Mouse (Mus musculus) spleen, adult 18-20 months (tissue): ENCODE measurements around the gene Ripor3.

Experiments used
- DNase-seq, 2 experiments: peaks; one replicate each; pipeline ENCODE4 v3.0.0; 2022; ENCODE audit warnings: mixed read lengths in 2 of 2

Gene Ripor3

GRCm38 (mm10) chr2:168026467-168026866 is 16.0 kb upstream of the Ripor3 start:
- DNase-seq = no peak

GRCm38 (mm10) chr2:168025882-168026281 is 15.5 kb upstream of the Ripor3 start:
- no peak for DNase-seq

GRCm38 (mm10) chr2:168025174-168025573 is 14.8 kb upstream of the Ripor3 start:
- no peak for DNase-seq

GRCm38 (mm10) chr2:168023763-168024402 is 13.5 kb upstream of the Ripor3 start:
- no peak for DNase-seq

GRCm38 (mm10) chr2:168019201-168019715 is 8.8 kb upstream of the Ripor3 start:
- DNase-seq = no peak

GRCm38 (mm10) chr2:168016951-168017391 is 6.6 kb upstream of the Ripor3 start:
- DNase-seq = peak; percentile 37 to 77

GRCm38 (mm10) chr2:168010893-168011292 is 475 bp upstream of the Ripor3 start:
- DNase-seq = no peak

- no peak for DNase-seq
Observed at GRCm38 (mm10) chr2:168008132-168008531, 2.3 kb downstream of the Ripor3 start.

- DNase-seq = no peak
Observed at GRCm38 (mm10) chr2:168006489-168006888, 3.9 kb downstream of the Ripor3 start.

GRCm38 (mm10) chr2:168005616-168006015 is 4.8 kb downstream of the Ripor3 start:
- DNase-seq = no peak

GRCm38 (mm10) chr2:168005005-168005404 is 5.4 kb downstream of the Ripor3 start:
- DNase-seq = no peak

GRCm38 (mm10) chr2:168004369-168004768 is 6.0 kb downstream of the Ripor3 start:
- no peak for DNase-seq

GRCm38 (mm10) chr2:168003431-168003830 is 7.0 kb downstream of the Ripor3 start:
- no peak for DNase-seq

GRCm38 (mm10) chr2:168002884-168003283 is 7.5 kb downstream of the Ripor3 start:
- no peak for DNase-seq

- no peak for DNase-seq
Observed at GRCm38 (mm10) chr2:168002188-168002587, 8.2 kb downstream of the Ripor3 start.

GRCm38 (mm10) chr2:167999145-167999743 is 11.2 kb downstream of the Ripor3 start:
- DNase-seq = no peak

- DNase-seq = no peak
Observed at GRCm38 (mm10) chr2:167997562-167997961, 12.9 kb downstream of the Ripor3 start.

GRCm38 (mm10) chr2:167996672-167997215 is 13.7 kb downstream of the Ripor3 start:
- no peak for DNase-seq

GRCm38 (mm10) chr2:167995870-167996635 is 14.4 kb downstream of the Ripor3 start:
- DNase-seq = no peak

- no peak for DNase-seq
Observed at GRCm38 (mm10) chr2:167993260-167993659, 17.2 kb downstream of the Ripor3 start.

- DNase-seq = no peak
Observed at GRCm38 (mm10) chr2:167989310-167989709, 21.1 kb downstream of the Ripor3 start.

- no peak for DNase-seq
Observed at GRCm38 (mm10) chr2:167987640-167988039, 22.8 kb downstream of the Ripor3 start.

- DNase-seq = peak in 1 of 2 experiments; percentile 61
Observed at GRCm38 (mm10) chr2:167986762-167987161, 23.7 kb downstream of the Ripor3 start.
